Mouse (Mus musculus) ES-E14 (cell line): ENCODE measurements at regions not wholly inside any gene's neighbourhood (a gene's known extent, or its start where the extent isn't known, plus 50 kb on each side); places are given as distances from the start of the nearest gene placed in this dataset.

Source experiments
- CHD2 ChIP-seq: IDR thresholded peaks from 2 replicates; pipeline ENCODE4 v1.6.1; 2014; ENCODE audit warnings: mild to moderate bottlenecking, low read depth, low read length, inconsistent platforms
- HCFC1 ChIP-seq: IDR thresholded peaks from 2 replicates; pipeline ENCODE4 v1.6.1; 2012; ENCODE audit warnings: low read length, inconsistent platforms, borderline replicate concordance; ENCODE audit not compliant: insufficient read depth
- ZC3H11A ChIP-seq: IDR thresholded peaks from 2 replicates; pipeline ENCODE4 v1.6.1; 2012; ENCODE audit warnings: low read depth, mild to moderate bottlenecking, inconsistent platforms, low read length, borderline replicate concordance
- ZNF384 ChIP-seq: IDR thresholded peaks from 2 replicates; pipeline ENCODE4 v1.6.1; 2012; ENCODE audit warnings: low read depth, low read length, inconsistent platforms

DNA sequence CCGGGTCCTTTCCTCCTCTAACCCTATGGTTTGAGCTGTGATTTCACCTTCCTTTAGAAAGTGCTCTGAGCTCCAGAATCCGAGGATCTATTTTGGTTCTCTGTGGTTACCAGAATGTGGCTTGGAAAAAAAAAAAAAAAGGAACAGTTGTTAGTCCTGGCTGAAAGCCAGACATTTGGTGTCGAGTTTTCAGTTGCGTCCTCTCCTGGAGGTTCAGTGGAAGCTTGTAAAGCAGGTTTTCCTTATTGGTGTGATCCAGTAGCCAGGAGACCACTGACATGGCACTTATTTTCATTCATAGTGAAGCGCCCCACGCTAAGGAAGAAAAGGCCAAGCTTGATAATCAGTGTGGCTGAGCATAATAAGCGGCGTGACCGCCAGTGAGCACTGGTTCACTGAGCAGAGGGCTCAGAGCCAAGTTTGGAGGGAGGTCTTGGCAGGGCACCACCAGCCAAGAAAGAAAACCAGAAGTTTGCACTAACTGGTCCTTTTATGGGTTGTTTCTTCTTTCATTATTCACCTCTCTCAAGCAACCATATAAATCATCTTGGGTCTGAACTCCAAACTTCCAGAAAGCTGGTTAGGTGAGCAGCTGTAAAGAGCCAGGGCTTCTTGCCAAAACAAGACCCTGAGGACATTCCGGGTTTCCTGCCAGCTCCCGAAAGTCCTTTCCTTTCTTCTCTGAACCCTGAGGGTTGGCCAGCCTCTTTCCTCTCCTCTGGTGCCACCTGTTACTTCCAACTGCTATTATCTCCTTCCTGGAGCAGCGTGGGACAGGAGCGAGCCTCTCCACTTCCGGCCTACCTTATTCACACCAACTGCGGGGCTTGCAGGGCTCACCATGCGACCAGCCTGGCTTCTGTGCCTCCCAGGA, 436.0 kb downstream of the Zfp704 start:
- no peak for TF ChIP-seq HCFC1
- TF ChIP-seq ZNF384, result 0 out of 2 replicates have a peak, but pooled peaks have one; percentile 15
- TF ChIP-seq ZC3H11A, result no peak
- TF ChIP-seq CHD2, result no peak
